Mouse (Mus musculus) heart, adult 2 months (tissue): Measurements from ENCODE around the gene Mast3.

Source experiments
- EP300 ChIP-seq: fragments of 200-500 bp; IDR thresholded peaks from 2 replicates; pipeline ENCODE4 v1.6.1; 2011; ENCODE audit warnings: low read depth, low read length, control low read depth; ENCODE audit not compliant: insufficient read depth
- POLR2A ChIP-seq: fragments of 200-500 bp; IDR thresholded peaks from 2 replicates; pipeline ENCODE4 v1.6.1; 2011; ENCODE audit warnings: mild to moderate bottlenecking, low read depth, low read length, control low read depth; ENCODE audit not compliant: insufficient read depth

GRCm38 (mm10) chr8:70849333-70849990, 44.6 kb upstream of the Mast3 start:
- no peak for TF ChIP-seq POLR2A
- no peak for TF ChIP-seq EP300
